Mouse (Mus musculus) ES-Bruce4 (cell line): ENCODE results near the gene Entpd7.

ENCODE experiments used
- EP300 ChIP-seq: IDR thresholded peaks from 2 replicates; pipeline ENCODE4 v1.6.1; 2011; ENCODE audit warnings: low read depth, low read length; ENCODE audit not compliant: insufficient read depth
- POLR2A ChIP-seq: IDR thresholded peaks from one replicate; pipeline ENCODE4 v1.8.1; 2011; ENCODE audit warnings: low read length; ENCODE audit not compliant: insufficient read depth

DNA sequence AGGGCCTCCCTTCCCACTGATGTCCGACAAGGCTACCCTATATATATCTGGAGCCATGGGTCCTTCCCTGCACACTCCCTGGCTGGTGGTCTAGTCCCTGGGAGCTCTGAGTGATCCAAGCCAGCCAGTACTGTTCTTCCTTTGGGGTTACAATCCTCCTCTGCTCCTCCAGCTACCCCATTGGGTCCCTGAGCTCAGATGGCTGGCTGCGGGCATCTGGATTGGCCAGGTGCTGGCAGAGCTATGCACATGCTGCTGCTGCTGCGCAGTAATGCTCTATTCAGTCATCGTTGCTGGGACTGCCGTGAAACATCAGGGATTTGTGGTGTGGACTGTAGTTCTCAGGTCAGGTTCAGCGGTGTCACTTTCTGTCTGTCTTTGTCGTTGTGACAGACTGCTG lies 35.3 kb downstream of the Entpd7 start:
- TF ChIP-seq POLR2A (no peak), EP300 (no peak)
